Mouse (Mus musculus) kidney, embryonic 16.5 days (tissue): ENCODE results near the gene Snu13. TPM values are rescaled to one million over a fixed set of nuclear protein-coding genes. Genes with fewer than 3 reads are reported as not detected.

Experiments
- ATAC-seq: fragments of 200-750 bp; cut with Nextera tagmentation; 2 replicates; pipeline ENCODE4 v1.8.0; 2017; ENCODE audit warnings: moderate TSS enrichment; ENCODE audit not compliant: low FRiP score, low TSS enrichment
- H3K27ac ChIP-seq: fragments of 300-500 bp; sonication (generic); 2 replicates; pipeline ENCODE4 v1.5.1; 2014; ENCODE audit warnings: low read length
- H3K27me3 ChIP-seq: fragments of 300-500 bp; sonication (generic); 2 replicates; pipeline ENCODE4 v1.6.1; 2014; ENCODE audit warnings: low read length, control low read depth, mixed read lengths; ENCODE audit not compliant: insufficient read depth
- H3K36me3 ChIP-seq: fragments of 300-500 bp; sonication (generic); 2 replicates; pipeline ENCODE4 v1.6.1; 2014; ENCODE audit warnings: low read length, control low read depth, mixed read lengths; ENCODE audit not compliant: insufficient read depth
- H3K4me1 ChIP-seq: fragments of 300-500 bp; sonication (generic); 2 replicates; pipeline ENCODE4 v1.6.1; 2014; ENCODE audit warnings: low read length, control low read depth, mixed read lengths; ENCODE audit not compliant: insufficient read depth
- H3K4me2 ChIP-seq: fragments of 300-500 bp; sonication (generic); replicated peaks from 2 replicates; pipeline ENCODE4 v1.6.1; 2014; ENCODE audit warnings: low read depth, low read length
- H3K4me3 ChIP-seq: fragments of 300-500 bp; sonication (generic); 2 replicates; pipeline ENCODE4 v1.5.1; 2014; ENCODE audit warnings: mild to moderate bottlenecking, low read length
- H3K9ac ChIP-seq: fragments of 300-500 bp; sonication (generic); replicated peaks from 2 replicates; pipeline ENCODE4 v1.6.1; 2014; ENCODE audit warnings: low read length
- H3K9me3 ChIP-seq: fragments of 300-500 bp; sonication (generic); 2 replicates; pipeline ENCODE4 v1.6.1; 2016; ENCODE audit warnings: low read length, control low read depth
- WGBS: fragments of 180-500 bp; shearing (Covaris S2); extraction: QIAGEN DNeasy Blood & Tissue Kit; methylation state at CpG from one replicate; pipeline ENCODE4 v1.1.7; 2014; 5-methylcytosine and 5-hydroxymethylcytosine counted together
- polyA plus RNA-seq: library from polyadenylated mRNA; unstranded; fragments of >200 nt; fragmentation: Nextera tagmentation; extraction: Ambion mirVana; gene quantifications from 2 replicates; pipeline ENCODE4 v1.2.1, GENCODE M21; 2015

The Snu13 gene
- polyA plus RNA-seq, 1 experiment from 2014 or later = 300 TPM

GRCm38 (mm10) chr15:82015392-82016100 lies 31.9 kb downstream of the Snu13 start:
- H3K27me3 ChIP-seq = no peaks in the 10 kb centered on the region
- peak overlapping the region; percentile 24 for H3K27ac ChIP-seq
- H3K9me3 ChIP-seq = no peaks in the 10 kb centered on the region
- peak overlapping the region; percentile 93 for H3K4me2 ChIP-seq
- H3K36me3 ChIP-seq = peaks cover 8% of the 10 kb centered on the region; the same call in 1 of the 2 replicates
- peak; percentile 9 for ATAC-seq
- peak overlapping the region; percentile 65 for H3K4me3 ChIP-seq
- H3K9ac ChIP-seq = peak overlapping the region; percentile 75
- 0% methylated on average over 39 of the region's 39 CpGs for WGBS
- H3K4me1 ChIP-seq = peaks cover 20% of the 10 kb centered on the region

GRCm38 (mm10) chr15:82014745-82015391 lies 32.5 kb downstream of the Snu13 start:
- peak overlapping the region; percentile 93 for H3K4me2 ChIP-seq
- H3K4me3 ChIP-seq = peak overlapping the region; percentile 65
- H3K36me3 ChIP-seq = peaks cover 6% of the 10 kb centered on the region; the same call in 1 of the 2 replicates
- peaks cover 20% of the 10 kb centered on the region for H3K4me1 ChIP-seq
- H3K27ac ChIP-seq = peak overlapping the region; percentile 24
- peak overlapping the region; percentile 75 for H3K9ac ChIP-seq
- WGBS = 15% methylated on average over 9 of the region's 9 CpGs
- no peaks in the 10 kb centered on the region for H3K9me3 ChIP-seq
- no peaks in the 10 kb centered on the region for H3K27me3 ChIP-seq
- ATAC-seq = no peak

DNA sequence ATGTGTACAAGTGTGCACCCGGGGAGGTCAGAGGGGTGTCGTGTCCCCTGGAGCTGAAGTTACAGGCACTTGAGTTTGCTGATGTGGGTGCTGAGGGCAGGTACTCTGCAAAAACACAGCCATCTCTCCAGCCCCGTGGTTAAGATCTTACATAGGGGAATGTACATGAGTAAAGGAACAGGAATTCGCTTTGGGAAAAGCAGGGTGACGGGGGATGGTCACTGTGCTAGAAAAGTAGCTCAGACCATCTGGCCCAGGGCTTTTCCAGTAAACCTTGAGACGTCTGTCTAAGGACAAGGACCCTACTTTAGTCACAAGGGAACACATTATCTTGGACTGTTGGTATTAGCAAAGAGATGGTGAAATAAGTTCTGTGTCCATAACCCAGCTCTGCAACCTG lies 35.5 kb downstream of the Snu13 start:
- H3K4me2 ChIP-seq = no peak overlapping the region
- peaks cover 18% of the 10 kb centered on the region for H3K4me1 ChIP-seq
- no peak overlapping the region for H3K4me3 ChIP-seq
- H3K9ac ChIP-seq = no peak overlapping the region
- no peaks in the 10 kb centered on the region for H3K9me3 ChIP-seq
- 87% methylated on average over 6 of the region's 6 CpGs for WGBS
- H3K27me3 ChIP-seq = no peaks in the 10 kb centered on the region
- no peaks in the 10 kb centered on the region for H3K36me3 ChIP-seq
- ATAC-seq = no peak
- H3K27ac ChIP-seq = no peak overlapping the region

DNA sequence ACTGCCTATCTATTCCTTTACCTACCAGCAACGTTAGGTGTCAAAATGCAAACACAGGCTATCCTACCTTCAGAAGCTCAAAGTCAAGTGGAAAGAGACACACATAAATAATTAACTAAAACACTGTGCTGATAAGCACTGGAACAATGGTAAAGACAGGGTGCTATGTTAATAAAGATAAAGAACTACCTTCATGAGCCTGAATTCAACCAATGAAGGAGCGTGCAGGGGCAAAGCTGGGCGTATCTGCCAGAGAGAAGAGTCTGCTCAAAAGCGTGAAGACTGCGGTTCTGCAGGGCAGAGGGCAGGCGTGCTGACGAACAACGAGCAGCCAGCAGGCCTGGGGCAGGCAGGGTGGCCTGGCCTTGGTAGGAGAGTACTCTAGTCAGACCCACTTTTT lies 43.1 kb downstream of the Snu13 start:
- no peaks in the 10 kb centered on the region for H3K9me3 ChIP-seq
- no peaks in the 10 kb centered on the region for H3K27me3 ChIP-seq
- ATAC-seq = no peak
- H3K4me1 ChIP-seq = no peaks in the 10 kb centered on the region
- H3K4me2 ChIP-seq = no peak overlapping the region
- H3K9ac ChIP-seq = no peak overlapping the region
- H3K27ac ChIP-seq = no peak overlapping the region
- peaks cover 15% of the 10 kb centered on the region; the same call in 1 of the 2 replicates for H3K36me3 ChIP-seq
- H3K4me3 ChIP-seq = no peak overlapping the region
- WGBS = 81% methylated on average over 8 of the region's 8 CpGs

DNA sequence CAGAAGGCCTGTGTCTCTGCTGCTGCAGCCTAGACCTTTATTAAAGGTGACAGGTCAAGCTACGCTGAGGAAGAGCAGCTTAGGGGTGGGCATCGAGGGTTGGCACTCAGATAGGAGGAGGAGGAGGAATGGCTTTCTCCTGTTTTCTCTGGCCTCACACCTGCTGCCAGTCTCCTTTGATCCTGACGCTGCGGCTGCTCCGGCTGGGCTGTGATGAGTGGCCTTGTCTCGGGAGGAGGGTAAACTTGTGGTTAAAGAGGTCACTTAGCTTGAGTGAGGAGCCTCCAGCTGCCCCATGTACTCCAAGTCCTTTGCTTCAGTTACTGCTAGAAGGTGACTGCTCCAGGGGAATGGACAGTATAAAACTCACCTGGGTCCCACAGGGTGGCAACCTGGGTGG lies 53.4 kb downstream of the Snu13 start:
- Histone ChIP-seq H3K4me2 (no peak overlapping the region), H3K4me3 (no peak overlapping the region), H3K27ac (no peak overlapping the region), H3K27me3 (no peaks in the 10 kb centered on the region), H3K9ac (no peak overlapping the region), H3K4me1 (no peaks in the 10 kb centered on the region), H3K36me3 (peaks cover 23% of the 10 kb centered on the region), H3K9me3 (no peaks in the 10 kb centered on the region)
- WGBS = 62% methylated on average over 6 of the region's 6 CpGs
- no peak for ATAC-seq

DNA sequence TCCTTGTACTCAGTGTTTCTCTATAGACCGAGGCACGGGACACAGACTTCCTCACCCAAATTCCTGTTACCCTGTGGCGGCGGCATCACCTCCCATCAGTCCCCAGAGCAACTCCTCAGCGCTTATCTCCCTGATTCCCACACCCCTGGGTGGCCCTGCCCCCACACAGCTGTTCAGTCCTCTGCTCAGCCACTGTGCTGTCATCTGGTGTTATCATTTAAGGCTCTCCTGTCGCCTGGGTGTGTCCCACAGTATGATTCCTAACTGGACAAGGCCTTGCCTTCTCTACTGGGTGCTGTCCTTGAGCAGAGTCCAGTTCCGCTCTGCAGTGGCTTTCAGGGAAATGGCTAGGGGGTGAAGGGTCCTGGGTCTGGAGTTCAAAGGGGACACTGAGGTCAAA lies 56.8 kb downstream of the Snu13 start:
- no peak for ATAC-seq
- H3K9ac ChIP-seq = no peak overlapping the region
- no peak overlapping the region for H3K27ac ChIP-seq
- no peaks in the 10 kb centered on the region for H3K27me3 ChIP-seq
- no peaks in the 10 kb centered on the region for H3K4me1 ChIP-seq
- no peak overlapping the region for H3K4me3 ChIP-seq
- H3K36me3 ChIP-seq = peaks cover 9% of the 10 kb centered on the region; the same call in 1 of the 2 replicates
- H3K9me3 ChIP-seq = no peaks in the 10 kb centered on the region
- H3K4me2 ChIP-seq = no peak overlapping the region
- 43% methylated on average over 7 of the region's 7 CpGs for WGBS

Other genes with a start within 250 kb of the Snu13 start
- 25.7 and 28.9 TPM in 2 replicates for gene Tef, start 245.2 kb downstream of the Snu13 start, polyA plus RNA-seq
- 29.6 and 32.6 TPM in 2 replicates for gene Tob2, start 188.8 kb downstream of the Snu13 start, polyA plus RNA-seq
- gene Phf5a, start 175.7 kb downstream of the Snu13 start, polyA plus RNA-seq = 167 and 172 TPM in 2 replicates
- gene Aco2, start 175.3 kb downstream of the Snu13 start, polyA plus RNA-seq = 281 and 293 TPM in 2 replicates
- gene Polr3h, start 121.4 kb downstream of the Snu13 start, polyA plus RNA-seq = 95.5 and 98.5 TPM in 2 replicates
- 35.2 and 38.1 TPM in 2 replicates for gene Csdc2, start 110.8 kb downstream of the Snu13 start, polyA plus RNA-seq
- gene Pmm1, start 86.7 kb downstream of the Snu13 start, polyA plus RNA-seq = 33.6 and 37.3 TPM in 2 replicates
- gene 1700029P11Rik, start 67.1 kb downstream of the Snu13 start, polyA plus RNA-seq = not detected in 2 replicates
- 89.2 and 89.4 TPM in 2 replicates for gene Xrcc6, start 59.8 kb downstream of the Snu13 start, polyA plus RNA-seq
- 28.4 and 28.9 TPM in 2 replicates for gene Desi1, start 13.7 kb downstream of the Snu13 start, polyA plus RNA-seq
- not detected in 2 replicates for gene 4930407I10Rik, start 11.6 kb upstream of the Snu13 start, polyA plus RNA-seq
- gene Mei1, start 22.4 kb upstream of the Snu13 start, polyA plus RNA-seq = 0.10 TPM in 1 of 2 replicates, not detected in the other
- gene Ccdc134, start 80.3 kb upstream of the Snu13 start, polyA plus RNA-seq = 17.3 and 19.5 TPM in 2 replicates
- 134 and 144 TPM in 2 replicates for gene Srebf2, start 99.6 kb upstream of the Snu13 start, polyA plus RNA-seq
- gene Shisa8, start 165.2 kb upstream of the Snu13 start, polyA plus RNA-seq = 0.41 and 0.62 TPM in 2 replicates
- 0.15 TPM in 1 of 2 replicates, not detected in the other for gene Tnfrsf13c, start 176.8 kb upstream of the Snu13 start, polyA plus RNA-seq
- gene Cenpm, start 197.2 kb upstream of the Snu13 start, polyA plus RNA-seq = 65.9 and 71.2 TPM in 2 replicates
- gene 1500009C09Rik, start 204.8 kb upstream of the Snu13 start, polyA plus RNA-seq = not detected in 2 replicates
- gene Sept3, start 227.3 kb upstream of the Snu13 start, polyA plus RNA-seq = 8.6 and 11.3 TPM in 2 replicates